9 mouse cellular contexts compared by ENCODE assay signal in the genomic region with DNA sequence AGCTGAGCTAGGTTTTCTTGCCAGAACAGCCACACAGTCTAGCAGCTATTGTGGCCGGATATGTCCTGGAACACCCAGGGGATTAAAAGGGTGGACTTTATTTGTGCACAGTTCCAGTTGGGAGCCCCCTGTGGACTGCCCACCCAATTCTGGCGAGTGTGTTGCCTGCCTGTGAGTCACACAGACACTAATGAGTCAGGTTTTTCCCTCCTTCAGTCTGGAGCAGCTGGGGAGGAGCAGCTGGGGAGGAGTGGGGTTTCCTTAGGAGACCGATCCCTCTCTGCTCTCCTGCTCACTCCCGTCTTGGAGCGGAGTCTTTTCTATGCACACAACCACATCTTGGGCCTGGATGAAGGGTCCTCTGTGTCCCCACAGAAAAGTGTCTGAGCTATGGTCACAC. TPM values are rescaled to one million over a fixed set of nuclear protein-coding genes. Genes with fewer than 3 reads are reported as not detected.
DNase-seq lines count a peak whose midpoint lies in the region; ATAC-seq lines count a peak whose summit lies in the region.
"Had no signal": no experiment of that assay in that cellular context is flagged by ENCODE, and none has a peak within 500 bp of the region (broad histone marks: within the 10 kb centered on the region; RNA-seq: fewer than 3 reads in every experiment).

No protein-coding gene starts in this region.

- H3K27ac ChIP-seq in liver, embryonic 11.5 days (ENCODE audit: low read depth, low read length), result peak overlapping the region; percentile 45; the same call in 1 of the 2 replicates
- peak overlapping the region; percentile 87 for H3K27ac ChIP-seq in embryonic facial prominence, embryonic 14.5 days (replicated peaks; ENCODE audit: low read depth, low read length)
- peak overlapping the region; percentile 81 for H3K27ac ChIP-seq in heart, embryonic 10.5 days
- peak overlapping the region; percentile 80 for H3K27ac ChIP-seq in limb, embryonic 12.5 days
- H3K27ac ChIP-seq: liver, embryonic 14.5 days had no signal

- no peaks in the 10 kb centered on the region for H3K36me3 ChIP-seq in liver, embryonic 11.5 days (ENCODE audit: control insufficient read depth, insufficient read depth, low read length)
- H3K36me3 ChIP-seq in embryonic facial prominence, embryonic 14.5 days (ENCODE audit: control insufficient read depth, insufficient read depth, low read length), result no peaks in the 10 kb centered on the region
- H3K36me3 ChIP-seq in heart, embryonic 10.5 days, result peaks cover 2% of the 10 kb centered on the region; the same call in 1 of the 2 replicates
- no peaks in the 10 kb centered on the region; the same call in 1 of the 2 replicates for H3K36me3 ChIP-seq in limb, embryonic 12.5 days

- H3K4me1 ChIP-seq in liver, embryonic 11.5 days (replicated peaks; ENCODE audit: control insufficient read depth, insufficient read depth, low read length), result peaks cover 6% of the 10 kb centered on the region; the same call in 1 of the 2 replicates
- peaks cover 45% of the 10 kb centered on the region for H3K4me1 ChIP-seq in embryonic facial prominence, embryonic 14.5 days (ENCODE audit: control insufficient read depth, insufficient read depth, low read length)
- peaks cover 47% of the 10 kb centered on the region for H3K4me1 ChIP-seq in heart, embryonic 10.5 days
- H3K4me1 ChIP-seq in limb, embryonic 12.5 days (replicated peaks), result peaks cover 41% of the 10 kb centered on the region

- H3K4me2 ChIP-seq in liver, embryonic 11.5 days, result no peak overlapping the region
- no peak overlapping the region; the same call in 1 of the 2 replicates for H3K4me2 ChIP-seq in embryonic facial prominence, embryonic 14.5 days (ENCODE audit: low read depth, low read length)
- H3K4me2 ChIP-seq in limb, embryonic 12.5 days, result no peak overlapping the region

- no peak overlapping the region for H3K4me3 ChIP-seq in liver, embryonic 11.5 days (ENCODE audit: low read depth, low read length)
- H3K4me3 ChIP-seq in embryonic facial prominence, embryonic 14.5 days (ENCODE audit: low read depth, low read length), result no peak overlapping the region
- H3K4me3 ChIP-seq in heart, embryonic 10.5 days, result no peak overlapping the region
- H3K4me3 ChIP-seq in limb, embryonic 12.5 days (replicated peaks), result no peak overlapping the region

- H3K9me3 ChIP-seq in liver, embryonic 11.5 days (ENCODE audit: control insufficient read depth, low read length), result no peaks in the 10 kb centered on the region
- H3K9me3 ChIP-seq in embryonic facial prominence, embryonic 14.5 days (ENCODE audit: control insufficient read depth, low read length), result no peaks in the 10 kb centered on the region
- H3K9me3 ChIP-seq in heart, embryonic 10.5 days, result no peaks in the 10 kb centered on the region
- H3K9me3 ChIP-seq in limb, embryonic 12.5 days, result no peaks in the 10 kb centered on the region

- WGBS in liver, embryonic 11.5 days, result 78% methylated on average over 5 of the region's 5 CpGs
- WGBS in embryonic facial prominence, embryonic 14.5 days, result 52% methylated on average over 5 of the region's 5 CpGs
- 57% methylated on average over 5 of the region's 5 CpGs for WGBS in heart, embryonic 10.5 days
- 55% methylated on average over 5 of the region's 5 CpGs for WGBS in limb, embryonic 12.5 days

- H3K9ac ChIP-seq in liver, embryonic 11.5 days (ENCODE audit: low read depth, low read length), result no peak overlapping the region
- no peak overlapping the region for H3K9ac ChIP-seq in embryonic facial prominence, embryonic 14.5 days (ENCODE audit: low read depth, low read length)
- H3K9ac ChIP-seq in limb, embryonic 12.5 days (replicated peaks), result peak overlapping the region; percentile 1; the same call in 1 of the 2 replicates
- H3K9ac ChIP-seq: liver, embryonic 14.5 days had no signal

- no peaks in the 10 kb centered on the region for H3K27me3 ChIP-seq in liver, embryonic 11.5 days (replicated peaks; ENCODE audit: control insufficient read depth, insufficient read depth, low read length)
- no peaks in the 10 kb centered on the region for H3K27me3 ChIP-seq in embryonic facial prominence, embryonic 14.5 days (replicated peaks; ENCODE audit: control insufficient read depth, insufficient read depth, low read length)
- no peaks in the 10 kb centered on the region for H3K27me3 ChIP-seq in heart, embryonic 10.5 days (ENCODE audit: insufficient read depth, poor library complexity, severe bottlenecking)
- H3K27me3 ChIP-seq in limb, embryonic 12.5 days, result no peaks in the 10 kb centered on the region

- no peak for DNase-seq in liver, embryonic 11.5 days (ENCODE audit: low spot score)
- no peak for DNase-seq in liver
- peak; percentile 61 for DNase-seq in embryonic facial prominence, embryonic 14.5 days (ENCODE audit: low spot score)
- no peak for DNase-seq in heart, embryonic 10.5 days (ENCODE audit: low spot score)
- DNase-seq in embryo, embryonic 10 days (ENCODE audit: low spot score), result no peak
- no peak for DNase-seq in yolk sac, embryonic 10.5 days (ENCODE audit: low spot score)
- DNase-seq in urinary bladder, postnatal 4 days (ENCODE audit: low spot score in 2 of 2), result no peak

- no peak for ATAC-seq in liver, embryonic 11.5 days (replicated peaks; ENCODE audit: low FRiP score)
- 0 out of 2 replicates have a peak, but pooled peaks have one; percentile 13 for ATAC-seq in embryonic facial prominence, embryonic 14.5 days (ENCODE audit: low read depth)
- ATAC-seq in limb, embryonic 12.5 days (ENCODE audit: insufficient number of reproducible peaks, insufficient read depth, low FRiP score, low TSS enrichment, low read depth), result no peak

RNA-seq across cellular contexts. Expression of a gene that starts 19.0 kb away (rescaled TPM):
- not detected in 2 replicates for polyA plus RNA-seq in liver, embryonic 11.5 days (2014; fragmentation: Nextera tagmentation; extraction: Ambion mirVana)
- polyA plus RNA-seq in embryonic facial prominence, embryonic 14.5 days (2014; fragmentation: Nextera tagmentation; extraction: Ambion mirVana), result 6.6 and 7.8 TPM in 2 replicates
- polyA plus RNA-seq in heart, embryonic 10.5 days (2016; fragmentation: Nextera tagmentation; extraction: Ambion mirVana), result not detected in 2 replicates
- 0.25 TPM in 1 of 2 replicates, not detected in the other for polyA plus RNA-seq in limb, embryonic 12.5 days (2016; fragmentation: Nextera tagmentation; extraction: Ambion mirVana)

RNA-seq across cellular contexts. Expression of a gene that starts 28.6 kb away (rescaled TPM):
- polyA plus RNA-seq in liver, embryonic 11.5 days (2014; fragmentation: Nextera tagmentation; extraction: Ambion mirVana), result 8.1 and 10.1 TPM in 2 replicates
- polyA plus RNA-seq in embryonic facial prominence, embryonic 14.5 days (2014; fragmentation: Nextera tagmentation; extraction: Ambion mirVana), result 1.0 and 1.9 TPM in 2 replicates
- 0.85 and 1.6 TPM in 2 replicates for polyA plus RNA-seq in heart, embryonic 10.5 days (2016; fragmentation: Nextera tagmentation; extraction: Ambion mirVana)
- 1.5 and 1.9 TPM in 2 replicates for polyA plus RNA-seq in limb, embryonic 12.5 days (2016; fragmentation: Nextera tagmentation; extraction: Ambion mirVana)

RNA-seq across cellular contexts. Expression of a gene that starts 35.2 kb away (rescaled TPM):
- polyA plus RNA-seq in liver, embryonic 11.5 days (2014; fragmentation: Nextera tagmentation; extraction: Ambion mirVana), result 0.13 and 0.40 TPM in 2 replicates
- 0.25 TPM in 1 of 2 replicates, not detected in the other for polyA plus RNA-seq in embryonic facial prominence, embryonic 14.5 days (2014; fragmentation: Nextera tagmentation; extraction: Ambion mirVana)
- polyA plus RNA-seq in heart, embryonic 10.5 days (2016; fragmentation: Nextera tagmentation; extraction: Ambion mirVana), result 0.15 TPM in 1 of 2 replicates, not detected in the other
- polyA plus RNA-seq in limb, embryonic 12.5 days (2016; fragmentation: Nextera tagmentation; extraction: Ambion mirVana), result 0.20 TPM in 1 of 2 replicates, not detected in the other

RNA-seq across cellular contexts. Expression of a gene that starts 35.3 kb away (rescaled TPM):
- polyA plus RNA-seq in liver, embryonic 11.5 days (2014; fragmentation: Nextera tagmentation; extraction: Ambion mirVana), result 6.7 and 7.3 TPM in 2 replicates
- polyA plus RNA-seq in embryonic facial prominence, embryonic 14.5 days (2014; fragmentation: Nextera tagmentation; extraction: Ambion mirVana), result 18.7 and 20.8 TPM in 2 replicates
- 12.4 and 14.0 TPM in 2 replicates for polyA plus RNA-seq in heart, embryonic 10.5 days (2016; fragmentation: Nextera tagmentation; extraction: Ambion mirVana)
- 19.1 and 19.3 TPM in 2 replicates for polyA plus RNA-seq in limb, embryonic 12.5 days (2016; fragmentation: Nextera tagmentation; extraction: Ambion mirVana)

RNA-seq across cellular contexts. Expression of a gene that starts 35.9 kb away (rescaled TPM):
- 27.9 and 29.1 TPM in 2 replicates for polyA plus RNA-seq in liver, embryonic 11.5 days (2014; fragmentation: Nextera tagmentation; extraction: Ambion mirVana)
- 27.5 and 35.2 TPM in 2 replicates for polyA plus RNA-seq in embryonic facial prominence, embryonic 14.5 days (2014; fragmentation: Nextera tagmentation; extraction: Ambion mirVana)
- polyA plus RNA-seq in heart, embryonic 10.5 days (2016; fragmentation: Nextera tagmentation; extraction: Ambion mirVana), result 25.4 and 27.0 TPM in 2 replicates
- 41.3 and 42.5 TPM in 2 replicates for polyA plus RNA-seq in limb, embryonic 12.5 days (2016; fragmentation: Nextera tagmentation; extraction: Ambion mirVana)
